Comparison of ENCODE assay signal across 34 mouse cellular contexts in genomic region chr19:41123009-41123408, GRCm38 (mm10). TPM values are rescaled to one million over a fixed set of nuclear protein-coding genes. Genes with fewer than 3 reads are reported as not detected.
"Had no signal": no experiment of that assay in that cellular context is flagged by ENCODE, and none has a peak within 500 bp of the region (broad histone marks: within the 10 kb centered on the region; RNA-seq: fewer than 3 reads in every experiment).

No protein-coding gene starts in this region.

- H3K27me3 ChIP-seq: heart, embryonic 13.5 days; heart, embryonic 15.5 days; hindbrain, embryonic 13.5 days; kidney, embryonic 15.5 days; limb, embryonic 12.5 days had no signal

- H3K4me2 ChIP-seq: heart, embryonic 11.5 days; heart, embryonic 13.5 days; heart, embryonic 15.5 days; hindbrain, embryonic 13.5 days; hindbrain, embryonic 15.5 days; kidney, embryonic 15.5 days; limb, embryonic 12.5 days had no signal

- H3K27ac ChIP-seq: heart, adult 2 months; heart, embryonic 13.5 days; heart, embryonic 15.5 days; hindbrain, embryonic 13.5 days; hindbrain, embryonic 15.5 days; hindbrain, postnatal 0 days; kidney, embryonic 15.5 days; kidney, postnatal 0 days; limb, embryonic 10.5 days; limb, embryonic 12.5 days had no signal

- H3K4me3 ChIP-seq: heart, adult 2 months; heart, embryonic 13.5 days; heart, embryonic 15.5 days; hindbrain, embryonic 13.5 days; hindbrain, embryonic 15.5 days; kidney, embryonic 15.5 days; limb, embryonic 10.5 days; limb, embryonic 12.5 days had no signal

- H3K36me3 ChIP-seq: heart, embryonic 13.5 days; heart, embryonic 15.5 days; hindbrain, embryonic 13.5 days; hindbrain, embryonic 15.5 days; kidney, embryonic 15.5 days; limb, embryonic 10.5 days; limb, embryonic 12.5 days had no signal

- H3K9ac ChIP-seq: heart, embryonic 13.5 days; heart, embryonic 15.5 days; hindbrain, embryonic 13.5 days; hindbrain, embryonic 15.5 days; kidney, embryonic 15.5 days; limb, embryonic 12.5 days had no signal

- H3K4me1 ChIP-seq: heart, embryonic 13.5 days; heart, embryonic 15.5 days; kidney, embryonic 15.5 days had no signal

- DNase-seq: gastrocnemius, postnatal 14 days; gastrocnemius, postnatal 36 days; heart, adult 11 months; heart, adult 2 months; heart, postnatal 14 days; heart, postnatal 36 days; kidney, adult 11 months; kidney, adult 2 months; kidney, adult 9 months; kidney, postnatal 14 days; kidney, postnatal 36 days; layer of hippocampus, adult 9-11 months; layer of hippocampus, postnatal 36 days; liver had no signal

- ATAC-seq: hindbrain, postnatal 0 days; intestine, embryonic 16.5 days had no signal

- H3K9me3 ChIP-seq: heart, embryonic 13.5 days; heart, embryonic 15.5 days; hindbrain, embryonic 13.5 days; hindbrain, embryonic 15.5 days; kidney, embryonic 15.5 days; limb, embryonic 10.5 days; limb, embryonic 12.5 days had no signal

RNA-seq across cellular contexts. Expression of gene Opalin, which starts 46.1 kb away (rescaled TPM):
- total RNA-seq: gastrocnemius, adult 18-20 months; gastrocnemius, adult 8-10 months; gastrocnemius, postnatal 14 days; gastrocnemius, postnatal 36 days; heart, adult 2 months; heart, postnatal 14 days; heart, postnatal 36 days; hematopoietic stem cell, adult 5-6 weeks; hindbrain, postnatal 0 days had no signal
- polyA plus RNA-seq: gonadal fat pad, adult 2 months; heart, adult 2 months; heart, embryonic 15.5 days; heart, postnatal 0 days; hindbrain, embryonic 11.5 days; hindbrain, embryonic 13.5 days; hindbrain, embryonic 15.5 days; hindbrain, postnatal 0 days; intestine, embryonic 14.5 days; intestine, embryonic 16.5 days; kidney, adult 2 months; kidney, embryonic 15.5 days; kidney, postnatal 0 days; large intestine, adult 2 months; limb, embryonic 10.5 days; limb, embryonic 12.5 days; limb, embryonic 14.5 days had no signal
